Mouse (Mus musculus) midbrain, embryonic 11.5 days (tissue): ENCODE measurements around the gene Tmem30c. TPM values are rescaled to one million over a fixed set of nuclear protein-coding genes. Genes with fewer than 3 reads are reported as not detected.

ENCODE experiments used
- polyA plus RNA-seq: library from polyadenylated mRNA; unstranded; fragments of >200 nt; fragmentation: Nextera tagmentation; extraction: Ambion mirVana; gene quantifications from 2 replicates; pipeline ENCODE4 v1.2.1, GENCODE M21; 2014

Tmem30c gene
- polyA plus RNA-seq, 1 experiment from 2014 or later: 0.10 TPM

Other genes with a start within 250 kb of the Tmem30c start
- gene Tmem45a2, start 221.5 kb downstream of the Tmem30c start, polyA plus RNA-seq: not detected in 2 replicates
- gene Tomm70a, start 171.2 kb downstream of the Tmem30c start, polyA plus RNA-seq: 67.9 and 74.1 TPM in 2 replicates
- gene Nit2, start 125.5 kb downstream of the Tmem30c start, polyA plus RNA-seq: 43.9 and 49.9 TPM in 2 replicates
- 23.8 and 24.7 TPM in 2 replicates for gene Tbc1d23, start 61.4 kb downstream of the Tmem30c start, polyA plus RNA-seq
- gene Filip1l, start 60.2 kb upstream of the Tmem30c start, polyA plus RNA-seq: 6.8 and 9.5 TPM in 2 replicates